Mouse (Mus musculus) stomach, postnatal 0 days (tissue): Measurements from ENCODE around the gene Pcyt1b. TPM values are rescaled to one million over a fixed set of nuclear protein-coding genes. Genes with fewer than 3 reads are reported as not detected.

ENCODE experiments used
- ATAC-seq: fragments of 200-750 bp; cut with Nextera tagmentation; 2 replicates; pipeline ENCODE4 v1.8.0; 2017; ENCODE audit not compliant: low FRiP score, low TSS enrichment
- DNase-seq: peaks from one replicate; pipeline ENCODE4 v3.0.0-alpha.2; 2016; ENCODE audit warnings: low spot score
- H3K27ac ChIP-seq: fragments of 300-500 bp; sonication (generic); replicated peaks from 2 replicates; pipeline ENCODE4 v1.5.1; 2014; ENCODE audit warnings: mild to moderate bottlenecking, control low read depth
- H3K27me3 ChIP-seq: fragments of 300-500 bp; sonication (generic); 2 replicates; pipeline ENCODE4 v1.6.1; 2014; ENCODE audit warnings: low read length; ENCODE audit not compliant: control insufficient read depth, insufficient read depth
- H3K36me3 ChIP-seq: fragments of 300-500 bp; sonication (generic); 2 replicates; pipeline ENCODE4 v1.6.1; 2014; ENCODE audit warnings: low read length, mixed read lengths; ENCODE audit not compliant: control insufficient read depth, insufficient read depth
- H3K4me1 ChIP-seq: fragments of 300-500 bp; sonication (generic); replicated peaks from 2 replicates; pipeline ENCODE4 v1.6.1; 2014; ENCODE audit warnings: antibody characterized with exemption; ENCODE audit not compliant: control insufficient read depth, insufficient read depth
- H3K4me2 ChIP-seq: fragments of 300-500 bp; sonication (generic); replicated peaks from 2 replicates; pipeline ENCODE4 v1.6.1; 2014; ENCODE audit warnings: low read depth, mild to moderate bottlenecking, control low read depth, moderate library complexity
- H3K4me3 ChIP-seq: fragments of 300-500 bp; sonication (generic); 2 replicates; pipeline ENCODE4 v1.5.1; 2014; ENCODE audit warnings: low read depth, low read length, control low read depth
- H3K9ac ChIP-seq: fragments of 300-500 bp; sonication (generic); 2 replicates; pipeline ENCODE4 v1.6.1; 2014; ENCODE audit warnings: mild to moderate bottlenecking, low read length, control low read depth, mixed read lengths
- H3K9me3 ChIP-seq: fragments of 300-500 bp; sonication (generic); 2 replicates; pipeline ENCODE4 v1.6.1; 2016; ENCODE audit warnings: low read length; ENCODE audit not compliant: control insufficient read depth
- CTCF ChIP-seq: IDR thresholded peaks from 2 replicates; pipeline ENCODE4 v1.5.1; 2016; ENCODE audit warnings: antibody characterized with exemption, low read depth, mild to moderate bottlenecking, moderate library complexity
- EP300 ChIP-seq: optimal IDR thresholded peaks from 2 replicates; pipeline ENCODE3; 2016; ENCODE audit warnings: antibody characterized with exemption
- WGBS: fragments of 180-500 bp; shearing (Covaris S2); extraction: QIAGEN DNeasy Blood & Tissue Kit; methylation state at CpG from one replicate; pipeline ENCODE4 v1.1.7; 2014; 5-methylcytosine and 5-hydroxymethylcytosine counted together
- polyA plus RNA-seq: library from polyadenylated mRNA; unstranded; fragments of >200 nt; fragmentation: Nextera tagmentation; extraction: Ambion mirVana; gene quantifications from 2 replicates; pipeline ENCODE4 v1.2.1, GENCODE M21; 2015

The Pcyt1b gene
- polyA plus RNA-seq, 1 experiment from 2014 or later = 1.5 TPM

DNA sequence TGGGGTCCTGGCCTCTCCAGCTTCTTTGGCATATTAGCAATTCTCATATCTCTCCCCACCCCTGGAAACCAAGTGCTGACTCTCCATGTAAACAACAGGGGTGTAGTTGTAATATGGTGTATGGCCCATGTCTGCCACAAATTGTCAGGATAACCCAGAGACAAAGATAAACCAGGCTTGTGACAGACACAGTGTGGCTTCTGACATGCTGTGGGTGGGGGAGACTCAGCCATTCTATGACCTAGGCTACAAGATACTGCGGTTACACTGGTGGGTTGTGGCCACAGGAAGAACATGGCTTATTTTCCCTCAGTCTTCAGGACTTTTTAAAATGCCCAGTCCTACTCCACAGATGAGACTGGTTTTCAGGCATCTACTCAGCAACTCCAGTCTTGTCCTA is 94.5 kb downstream of the Pcyt1b start:
- Histone ChIP-seq H3K4me2 (no peak overlapping the region), H3K9ac (no peak overlapping the region), H3K9me3 (no peaks in the 10 kb centered on the region), H3K36me3 (no peaks in the 10 kb centered on the region), H3K4me1 (no peaks in the 10 kb centered on the region), H3K27ac (no peak overlapping the region), H3K4me3 (no peak overlapping the region), H3K27me3 (no peaks in the 10 kb centered on the region)
- DNase-seq = no peak
- TF ChIP-seq CTCF (no peak), EP300 (no peak)
- WGBS = 100% methylated on average over 1 of the region's 1 CpGs
- no peak for ATAC-seq

DNA sequence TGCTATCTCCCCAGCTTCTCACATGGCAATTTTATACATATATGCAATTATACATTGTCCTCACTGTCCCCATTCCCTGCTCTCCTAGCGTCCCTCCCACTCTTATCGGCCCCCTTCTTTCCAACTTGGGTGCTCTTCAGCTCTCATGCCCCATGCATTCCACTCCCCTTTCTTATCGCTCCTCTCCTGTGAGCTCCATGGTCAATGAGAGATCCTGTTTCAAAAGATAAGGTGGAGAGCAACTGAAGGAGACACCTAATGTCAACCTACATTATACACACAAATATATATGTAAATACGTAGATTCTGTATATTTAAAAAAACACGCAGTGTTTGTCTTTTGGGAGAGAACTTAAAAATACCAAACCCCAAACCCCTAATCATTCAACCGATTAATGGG is 95.9 kb downstream of the Pcyt1b start:
- ATAC-seq = no peak
- Histone ChIP-seq H3K4me1 (no peaks in the 10 kb centered on the region), H3K36me3 (no peaks in the 10 kb centered on the region)

DNA sequence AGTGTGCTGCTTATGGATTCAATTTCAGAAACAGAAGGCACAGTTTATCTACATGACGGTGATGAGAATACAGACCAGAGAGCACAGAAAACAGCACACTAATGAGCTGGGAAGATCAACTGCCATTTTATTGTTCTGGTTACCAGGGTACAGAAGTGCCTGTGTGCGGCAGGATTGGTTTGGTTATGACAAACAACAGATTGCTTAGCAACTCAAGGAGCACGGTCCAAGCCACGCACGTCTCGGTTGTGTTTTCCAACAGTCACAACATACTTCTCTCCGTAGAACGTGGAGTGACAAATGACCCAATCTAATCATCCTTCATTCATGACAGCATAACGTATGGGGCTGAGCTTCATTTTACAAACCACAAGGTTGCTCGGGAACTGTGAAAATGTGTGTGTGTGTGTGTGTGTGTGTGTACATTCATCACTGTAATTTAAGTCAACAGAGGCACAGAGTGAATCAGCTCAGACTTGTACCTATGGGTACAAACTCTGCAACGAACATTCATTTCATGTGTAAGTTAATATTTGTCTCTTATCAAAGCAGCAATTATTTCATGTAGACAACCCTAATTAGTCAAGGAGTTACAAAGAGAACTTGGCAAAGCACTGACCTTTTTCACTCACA is 100.7 kb downstream of the Pcyt1b start:
- no peak for TF ChIP-seq EP300
- TF ChIP-seq CTCF = no peak
- ATAC-seq (peak; percentile 79; the same call in 1 of the 2 replicates), DNase-seq (peak; percentile 17)
- Histone ChIP-seq H3K4me3 (no peak overlapping the region), H3K4me1 (no peaks in the 10 kb centered on the region), H3K9me3 (no peaks in the 10 kb centered on the region), H3K27ac (no peak overlapping the region), H3K36me3 (no peaks in the 10 kb centered on the region), H3K4me2 (no peak overlapping the region), H3K27me3 (no peaks in the 10 kb centered on the region), H3K9ac (no peak overlapping the region)
- 35% methylated on average over 11 of the region's 11 CpGs for WGBS

More for the DNA sequence above, 95.9 kb downstream of the Pcyt1b start:
- no peak for DNase-seq
- no peaks in the 10 kb centered on the region for H3K27me3 ChIP-seq
- TF ChIP-seq CTCF (no peak), EP300 (no peak)
- no peak overlapping the region for H3K4me3 ChIP-seq
- H3K9me3 ChIP-seq = no peaks in the 10 kb centered on the region
- no peak overlapping the region for H3K4me2 ChIP-seq
- no peak overlapping the region for H3K27ac ChIP-seq
- 88% methylated on average over 6 of the region's 6 CpGs for WGBS
- H3K9ac ChIP-seq = no peak overlapping the region

DNA sequence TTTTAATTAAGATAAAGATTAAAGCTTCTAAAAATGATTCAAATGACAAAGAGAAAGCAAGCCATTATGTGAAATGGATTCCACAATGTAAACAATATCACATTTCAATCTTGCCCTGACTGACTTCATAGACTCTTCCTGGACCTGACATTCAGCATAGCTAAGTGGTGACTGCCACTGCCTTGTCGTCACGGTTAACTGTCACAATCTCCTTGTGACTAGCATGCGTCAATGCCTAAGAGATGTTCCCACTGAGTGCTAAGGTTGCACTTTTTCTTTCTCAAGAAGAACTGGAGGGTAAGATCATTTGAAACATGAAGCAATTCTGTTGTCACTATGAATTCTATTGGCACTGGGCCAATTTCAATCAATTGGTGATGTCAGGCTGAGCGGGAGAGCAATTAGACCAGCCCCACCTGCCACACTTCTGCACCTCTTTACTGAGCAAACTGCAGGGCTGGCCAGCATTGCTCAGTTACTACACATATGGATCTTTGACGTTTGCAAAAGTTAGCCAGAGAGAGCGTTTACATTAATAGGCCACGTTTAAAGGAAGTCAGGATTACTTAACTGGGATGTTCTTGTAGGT is 102.3 kb downstream of the Pcyt1b start:
- TF ChIP-seq CTCF (no peak), EP300 (no peak)
- no peak for DNase-seq
- 38% methylated on average over 7 of the region's 7 CpGs for WGBS

DNA sequence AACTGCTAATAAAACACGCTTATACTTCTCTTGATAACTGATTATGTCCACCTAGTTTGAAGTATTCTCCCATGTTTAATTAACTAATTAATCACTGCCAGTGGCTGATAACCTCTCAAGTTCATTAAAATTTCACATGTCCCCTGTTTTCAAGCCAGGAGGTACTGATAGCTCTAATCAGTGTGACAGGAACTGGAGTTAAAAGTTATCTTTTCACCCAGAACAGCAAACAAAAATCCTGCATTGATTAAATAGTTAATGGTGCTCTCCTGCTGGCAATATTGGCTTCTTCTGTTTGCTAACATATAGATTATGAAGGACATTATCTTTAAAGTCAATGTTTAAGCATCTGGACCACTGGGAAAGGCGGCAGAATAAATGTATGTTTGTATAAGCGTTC is 106.1 kb downstream of the Pcyt1b start:
- Histone ChIP-seq H3K9me3 (no peaks in the 10 kb centered on the region), H3K9ac (no peak overlapping the region), H3K36me3 (no peaks in the 10 kb centered on the region), H3K27me3 (no peaks in the 10 kb centered on the region), H3K4me1 (no peaks in the 10 kb centered on the region), H3K4me3 (no peak overlapping the region), H3K27ac (no peak overlapping the region), H3K4me2 (no peak overlapping the region)
- DNase-seq (no peak), ATAC-seq (no peak)
- no peak for TF ChIP-seq CTCF
- TF ChIP-seq EP300 = no peak
- WGBS = 78% methylated on average over 3 of the region's 3 CpGs

More for the DNA sequence above, 102.3 kb downstream of the Pcyt1b start:
- Histone ChIP-seq H3K4me3 (no peak overlapping the region), H3K9ac (no peak overlapping the region), H3K27me3 (no peaks in the 10 kb centered on the region), H3K36me3 (no peaks in the 10 kb centered on the region), H3K4me1 (no peaks in the 10 kb centered on the region), H3K4me2 (no peak overlapping the region), H3K9me3 (no peaks in the 10 kb centered on the region), H3K27ac (no peak overlapping the region)
- ATAC-seq = 0 out of 2 replicates have a peak, but pooled peaks have one; percentile 38

DNA sequence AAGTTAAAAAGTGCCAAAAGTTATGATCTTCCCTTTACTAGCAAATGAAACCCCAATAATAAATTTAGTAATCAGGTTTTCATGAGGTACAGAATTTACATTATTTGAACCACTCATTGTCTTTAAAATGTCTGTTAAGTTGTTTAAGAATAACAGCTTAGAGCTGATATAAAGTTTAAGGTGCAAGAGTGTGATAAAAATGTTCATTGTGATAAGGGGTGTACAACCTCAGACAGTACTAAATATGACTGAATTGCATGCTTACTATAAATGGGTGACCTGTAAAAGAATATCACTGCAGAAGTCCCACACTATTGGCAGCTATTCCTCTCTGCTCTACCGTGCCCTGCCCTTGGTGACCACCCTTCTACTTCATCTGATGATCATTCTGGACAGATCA is 134.9 kb downstream of the Pcyt1b start:
- H3K9me3 ChIP-seq = no peaks in the 10 kb centered on the region
- no peak overlapping the region for H3K4me2 ChIP-seq
- H3K27ac ChIP-seq = no peak overlapping the region
- ATAC-seq = no peak
- H3K9ac ChIP-seq = no peak overlapping the region
- H3K4me3 ChIP-seq = no peak overlapping the region
- DNase-seq = no peak
- H3K36me3 ChIP-seq = no peaks in the 10 kb centered on the region
- no peaks in the 10 kb centered on the region for H3K27me3 ChIP-seq
- WGBS = 80% methylated on average over 1 of the region's 1 CpGs
- no peak for TF ChIP-seq EP300
- no peaks in the 10 kb centered on the region for H3K4me1 ChIP-seq
